Mouse (Mus musculus) stomach, embryonic 14.5 days (tissue): ENCODE measurements at regions not wholly inside any gene's neighbourhood (a gene's known extent, or its start where the extent isn't known, plus 50 kb on each side); places are given as distances from the start of the nearest gene placed in this dataset.

ENCODE experiments used
- ATAC-seq: fragments of 200-750 bp; cut with Nextera tagmentation; 2 replicates; pipeline ENCODE4 v1.8.0; 2017; ENCODE audit warnings: low read depth, moderate TSS enrichment; ENCODE audit not compliant: insufficient number of reproducible peaks, insufficient read depth, low FRiP score
- H3K27ac ChIP-seq: fragments of 300-500 bp; sonication (generic); 2 replicates; pipeline ENCODE4 v1.5.1; 2014; ENCODE audit warnings: mild to moderate bottlenecking, low read length, moderate library complexity, mixed read lengths
- H3K27me3 ChIP-seq: fragments of 300-500 bp; sonication (generic); 2 replicates; pipeline ENCODE4 v1.6.1; 2014; ENCODE audit warnings: low read length, control low read depth, mixed read lengths; ENCODE audit not compliant: control insufficient read depth, insufficient read depth
- H3K36me3 ChIP-seq: fragments of 300-500 bp; sonication (generic); 2 replicates; pipeline ENCODE4 v1.6.1; 2014; ENCODE audit warnings: mild to moderate bottlenecking, control low read depth, low read length, moderate library complexity, mixed read lengths; ENCODE audit not compliant: control insufficient read depth, insufficient read depth
- H3K4me1 ChIP-seq: fragments of 300-500 bp; sonication (generic); 2 replicates; pipeline ENCODE4 v1.6.1; 2014; ENCODE audit warnings: low read length, control low read depth, mixed read lengths; ENCODE audit not compliant: control insufficient read depth, insufficient read depth
- H3K4me2 ChIP-seq: fragments of 300-500 bp; sonication (generic); replicated peaks from 2 replicates; pipeline ENCODE4 v1.6.1; 2014; ENCODE audit warnings: low read depth, low read length, control low read depth
- H3K4me3 ChIP-seq: fragments of 300-500 bp; sonication (generic); 2 replicates; pipeline ENCODE4 v1.5.1; 2014; ENCODE audit warnings: low read depth, low read length, control low read depth
- H3K9ac ChIP-seq: fragments of 300-500 bp; sonication (generic); replicated peaks from 2 replicates; pipeline ENCODE4 v1.6.1; 2014; ENCODE audit warnings: low read depth, mild to moderate bottlenecking, control low read depth, low read length, moderate library complexity, mixed read lengths
- H3K9me3 ChIP-seq: fragments of 300-500 bp; sonication (generic); 2 replicates; pipeline ENCODE4 v1.6.1; 2016; ENCODE audit warnings: low read depth, low read length, control low read depth; ENCODE audit not compliant: control insufficient read depth
- WGBS: fragments of 180-500 bp; shearing (Covaris S2); extraction: QIAGEN DNeasy Blood & Tissue Kit; methylation state at CpG from one replicate; pipeline ENCODE4 v1.1.7; 2014; 5-methylcytosine and 5-hydroxymethylcytosine counted together

DNA sequence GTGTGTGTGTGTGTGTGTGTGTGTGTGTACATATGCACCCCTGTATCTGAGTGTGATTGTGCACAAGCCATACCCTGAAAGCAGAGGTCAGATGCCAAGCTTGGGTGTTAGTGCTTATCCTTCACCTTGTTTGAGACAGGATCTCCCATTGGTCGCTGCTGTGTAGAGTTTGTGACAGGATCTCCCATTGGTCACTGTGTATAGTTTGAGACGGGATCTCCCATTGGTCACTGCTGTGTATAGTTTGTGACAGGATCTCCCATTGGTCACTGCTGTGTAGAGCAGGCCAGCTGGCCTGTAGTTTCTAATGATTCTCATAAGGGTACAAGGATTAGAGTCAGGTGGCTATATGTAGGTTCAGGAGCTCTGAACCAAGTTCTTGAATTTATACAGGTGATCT is 213.3 kb upstream of the Pmfbp1 start:
- 72% methylated on average over 2 of the region's 2 CpGs for WGBS
- ATAC-seq = no peak
- Histone ChIP-seq H3K9me3 (no peaks in the 10 kb centered on the region), H3K27me3 (no peaks in the 10 kb centered on the region), H3K4me3 (no peak overlapping the region), H3K36me3 (no peaks in the 10 kb centered on the region), H3K9ac (no peak overlapping the region), H3K27ac (no peak overlapping the region), H3K4me2 (no peak overlapping the region), H3K4me1 (no peaks in the 10 kb centered on the region)

GRCm38 (mm10) chr8:109281598-109281997 is 212.2 kb upstream of the Pmfbp1 start:
- Histone ChIP-seq H3K36me3 (no peaks in the 10 kb centered on the region), H3K4me3 (no peak overlapping the region), H3K4me1 (no peaks in the 10 kb centered on the region), H3K9me3 (no peaks in the 10 kb centered on the region), H3K27me3 (no peaks in the 10 kb centered on the region), H3K27ac (no peak overlapping the region), H3K4me2 (no peak overlapping the region), H3K9ac (no peak overlapping the region)
- ATAC-seq = no peak
- 54% methylated on average over 10 of the region's 10 CpGs for WGBS

DNA sequence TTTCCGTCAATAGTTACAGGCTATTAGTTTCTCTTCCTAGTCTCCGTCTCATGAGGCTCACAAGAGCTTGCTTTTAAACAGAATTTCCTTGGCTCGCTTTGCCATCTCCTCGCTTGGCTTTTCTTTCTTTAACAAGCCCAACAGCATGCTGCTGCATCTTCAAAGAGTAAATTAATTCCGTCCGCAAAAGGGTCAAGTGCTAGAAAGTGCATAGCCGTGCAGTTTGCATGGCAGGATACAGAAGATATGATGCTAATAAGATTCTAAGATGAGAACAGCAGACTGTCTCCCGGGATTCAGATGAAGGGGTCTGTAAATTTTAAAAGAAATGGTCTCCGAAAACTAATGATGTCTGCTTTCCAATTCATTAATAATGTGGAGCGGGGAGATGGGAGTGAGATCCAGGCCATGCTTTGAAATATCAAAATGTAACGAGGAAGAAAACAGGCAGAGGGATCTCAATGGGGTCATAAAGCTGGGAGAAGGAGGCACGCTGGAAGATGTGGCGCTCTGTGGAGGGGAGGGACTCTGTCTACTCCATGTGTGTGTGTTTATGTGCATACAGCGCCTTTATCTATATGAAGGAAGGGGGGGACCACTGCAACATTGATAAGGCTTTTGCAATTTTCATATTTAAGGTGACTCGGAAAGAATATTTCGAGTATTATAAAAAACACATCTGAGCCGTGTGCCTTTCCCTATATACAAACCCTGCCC is 183.0 kb upstream of the Pmfbp1 start:
- Histone ChIP-seq H3K9me3 (no peaks in the 10 kb centered on the region), H3K36me3 (no peaks in the 10 kb centered on the region), H3K27me3 (no peaks in the 10 kb centered on the region), H3K4me2 (no peak overlapping the region), H3K27ac (no peak overlapping the region), H3K4me1 (0 out of 2 replicates have a peak, but pooled peaks cover 6% of the 10 kb centered on the region), H3K9ac (no peak overlapping the region), H3K4me3 (no peak overlapping the region)
- ATAC-seq = no peak
- 69% methylated on average over 17 of the region's 17 CpGs for WGBS

- Histone ChIP-seq H3K36me3 (no peaks in the 10 kb centered on the region), H3K27ac (no peak overlapping the region), H3K9ac (no peak overlapping the region), H3K27me3 (no peaks in the 10 kb centered on the region), H3K4me2 (no peak overlapping the region), H3K4me1 (0 out of 2 replicates have a peak, but pooled peaks cover 6% of the 10 kb centered on the region), H3K9me3 (no peaks in the 10 kb centered on the region), H3K4me3 (no peak overlapping the region)
- no peak for ATAC-seq
- 46% methylated on average over 17 of the region's 17 CpGs for WGBS
Measured at GRCm38 (mm10) chr8:109311484-109312210, 182.2 kb upstream of the Pmfbp1 start.

DNA sequence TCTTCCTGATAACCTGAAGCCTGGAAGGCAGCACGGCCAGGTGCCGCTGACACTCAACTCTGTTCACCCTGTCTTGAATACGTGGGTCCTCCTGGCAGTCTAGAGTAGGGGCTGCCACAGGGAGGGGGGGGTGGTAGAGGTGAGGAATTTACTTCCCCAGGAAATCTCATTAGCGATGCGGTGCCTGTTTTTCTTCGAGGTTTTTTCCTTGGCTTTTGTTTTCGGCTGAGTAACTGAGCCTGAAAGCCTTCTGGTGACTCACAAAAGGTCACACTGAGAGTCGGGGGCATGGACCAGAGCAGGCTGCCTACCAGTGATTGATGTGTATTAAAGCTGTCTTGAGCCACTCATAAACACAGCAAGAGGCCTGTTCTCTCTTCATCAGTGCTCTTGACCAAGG is 181.1 kb upstream of the Pmfbp1 start:
- H3K36me3 ChIP-seq = no peaks in the 10 kb centered on the region
- no peak overlapping the region for H3K4me3 ChIP-seq
- no peak overlapping the region for H3K27ac ChIP-seq
- H3K4me1 ChIP-seq = 0 out of 2 replicates have a peak, but pooled peaks cover 6% of the 10 kb centered on the region
- ATAC-seq = no peak
- no peaks in the 10 kb centered on the region for H3K9me3 ChIP-seq
- H3K27me3 ChIP-seq = no peaks in the 10 kb centered on the region
- H3K9ac ChIP-seq = no peak overlapping the region
- 15% methylated on average over 8 of the region's 8 CpGs for WGBS
- H3K4me2 ChIP-seq = no peak overlapping the region

GRCm38 (mm10) chr8:109320955-109321354 is 172.9 kb upstream of the Pmfbp1 start:
- Histone ChIP-seq H3K4me1 (no peaks in the 10 kb centered on the region), H3K9me3 (no peaks in the 10 kb centered on the region), H3K9ac (no peak overlapping the region), H3K4me3 (no peak overlapping the region), H3K36me3 (no peaks in the 10 kb centered on the region), H3K27me3 (no peaks in the 10 kb centered on the region), H3K4me2 (no peak overlapping the region), H3K27ac (no peak overlapping the region)
- WGBS = 80% methylated on average over 11 of the region's 11 CpGs
- no peak for ATAC-seq

- 76% methylated on average over 2 of the region's 2 CpGs for whole genome bisulfite sequencing
- Histone ChIP-seq H3K27ac (no peak overlapping the region), H3K9ac (no peak overlapping the region), H3K4me2 (no peak overlapping the region), H3K36me3 (no peaks in the 10 kb centered on the region), H3K4me3 (no peak overlapping the region), H3K27me3 (no peaks in the 10 kb centered on the region), H3K4me1 (no peaks in the 10 kb centered on the region), H3K9me3 (no peaks in the 10 kb centered on the region)
- ATAC-seq = no peak
Measured at GRCm38 (mm10) chr8:109323351-109323750, 170.5 kb upstream of the Pmfbp1 start.

- ATAC-seq = no peak
- Histone ChIP-seq H3K4me3 (no peak overlapping the region), H3K9ac (no peak overlapping the region), H3K9me3 (no peaks in the 10 kb centered on the region), H3K4me1 (no peaks in the 10 kb centered on the region), H3K27ac (no peak overlapping the region), H3K27me3 (no peaks in the 10 kb centered on the region), H3K36me3 (no peaks in the 10 kb centered on the region), H3K4me2 (no peak overlapping the region)
- 90% methylated on average over 9 of the region's 9 CpGs for WGBS
Measured at GRCm38 (mm10) chr8:109324241-109324640, 169.6 kb upstream of the Pmfbp1 start.
